Mouse (Mus musculus) ovary, postnatal 10 days (tissue): ENCODE data around the gene H2afy2.

Experiments
- DNase-seq: peaks from one replicate; pipeline ENCODE4 v3.0.0; 2022; ENCODE audit warnings: low spot score

Gene H2afy2

GRCm38 (mm10) chr10:61723271-61723670, 60.7 kb downstream of the H2afy2 start:
- DNase-seq: no peak

DNA sequence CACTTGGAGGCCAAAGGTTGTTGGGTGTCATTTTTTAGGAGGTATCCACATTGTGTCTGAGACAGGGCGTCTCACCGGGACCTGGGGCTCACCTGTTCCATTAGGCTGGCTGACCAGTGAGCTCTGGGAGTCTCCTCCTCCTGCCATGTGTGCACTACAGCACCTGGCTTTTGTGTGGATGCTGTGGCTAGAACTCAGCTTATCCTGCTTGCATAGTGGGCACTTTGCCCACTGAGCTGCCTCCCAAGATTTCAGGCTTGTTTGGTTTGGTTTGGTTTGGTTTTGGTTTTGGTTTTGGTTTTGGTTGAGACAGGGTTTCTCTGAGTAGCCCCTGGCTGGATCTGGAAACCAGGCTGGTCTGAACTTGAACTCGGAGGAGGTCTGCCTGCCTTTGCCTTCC, 61.7 kb downstream of the H2afy2 start:
- no peak for DNase-seq

DNA sequence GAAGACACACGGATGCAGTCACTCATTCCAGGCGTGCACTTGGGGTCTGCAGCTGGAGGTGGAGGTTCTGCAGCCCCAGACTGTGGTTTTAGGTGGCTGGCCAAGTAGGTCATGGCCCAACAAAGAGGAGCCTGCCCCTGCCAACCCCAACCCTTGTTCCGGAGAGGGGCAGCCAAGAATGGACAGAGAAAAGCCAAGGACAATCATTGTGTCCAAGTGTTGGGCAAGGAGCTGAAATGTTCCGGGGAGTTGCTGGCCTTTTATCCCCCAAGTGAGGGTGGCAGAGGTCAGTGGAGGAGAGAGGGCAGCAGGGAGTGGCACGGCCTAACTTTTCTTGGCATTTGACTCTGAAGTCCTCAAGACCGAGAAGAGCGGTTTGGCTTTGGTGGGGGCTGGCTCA, 63.6 kb downstream of the H2afy2 start:
- DNase-seq: no peak

DNA sequence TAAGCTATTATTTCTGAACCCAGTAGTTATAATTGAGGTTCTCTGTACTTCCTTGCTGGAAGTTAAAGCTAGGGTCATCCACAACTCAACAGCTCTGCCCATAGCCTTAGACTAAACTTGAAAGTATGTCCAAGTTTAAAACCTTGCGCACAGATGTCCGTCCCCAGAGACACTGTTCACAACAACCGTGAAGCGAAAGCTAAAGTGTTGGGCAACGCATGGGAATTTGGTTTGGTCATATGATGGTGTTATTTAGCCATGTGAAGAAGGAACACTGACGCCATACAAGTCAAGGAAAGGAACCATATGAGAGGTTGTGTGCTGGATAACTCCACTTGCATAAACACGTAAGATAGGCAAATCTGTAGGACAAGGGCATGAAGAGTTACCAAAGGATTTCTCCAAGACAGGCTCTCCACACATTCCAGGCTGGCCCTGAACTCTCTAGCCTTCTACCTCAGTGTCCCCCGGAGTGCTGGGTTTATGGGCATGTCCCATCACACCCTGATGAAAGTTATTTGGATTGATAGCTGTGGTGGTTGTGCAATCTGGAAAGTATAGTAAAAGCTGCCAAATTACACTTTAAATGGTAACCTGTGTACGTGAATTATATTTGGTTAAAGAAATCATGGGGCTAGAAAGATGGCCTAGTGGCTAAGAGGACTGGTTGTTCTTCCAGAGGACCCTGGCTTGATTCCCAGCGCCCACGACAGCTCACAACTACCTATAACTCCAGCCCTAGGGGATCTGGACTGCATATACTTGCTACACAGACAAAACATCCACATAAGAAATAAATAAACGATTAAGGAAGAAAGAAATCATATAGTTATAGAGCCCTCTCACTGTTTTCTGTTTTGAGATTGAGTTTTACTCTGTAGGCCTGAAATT, 66.3 kb downstream of the H2afy2 start:
- DNase-seq: no peak

DNA sequence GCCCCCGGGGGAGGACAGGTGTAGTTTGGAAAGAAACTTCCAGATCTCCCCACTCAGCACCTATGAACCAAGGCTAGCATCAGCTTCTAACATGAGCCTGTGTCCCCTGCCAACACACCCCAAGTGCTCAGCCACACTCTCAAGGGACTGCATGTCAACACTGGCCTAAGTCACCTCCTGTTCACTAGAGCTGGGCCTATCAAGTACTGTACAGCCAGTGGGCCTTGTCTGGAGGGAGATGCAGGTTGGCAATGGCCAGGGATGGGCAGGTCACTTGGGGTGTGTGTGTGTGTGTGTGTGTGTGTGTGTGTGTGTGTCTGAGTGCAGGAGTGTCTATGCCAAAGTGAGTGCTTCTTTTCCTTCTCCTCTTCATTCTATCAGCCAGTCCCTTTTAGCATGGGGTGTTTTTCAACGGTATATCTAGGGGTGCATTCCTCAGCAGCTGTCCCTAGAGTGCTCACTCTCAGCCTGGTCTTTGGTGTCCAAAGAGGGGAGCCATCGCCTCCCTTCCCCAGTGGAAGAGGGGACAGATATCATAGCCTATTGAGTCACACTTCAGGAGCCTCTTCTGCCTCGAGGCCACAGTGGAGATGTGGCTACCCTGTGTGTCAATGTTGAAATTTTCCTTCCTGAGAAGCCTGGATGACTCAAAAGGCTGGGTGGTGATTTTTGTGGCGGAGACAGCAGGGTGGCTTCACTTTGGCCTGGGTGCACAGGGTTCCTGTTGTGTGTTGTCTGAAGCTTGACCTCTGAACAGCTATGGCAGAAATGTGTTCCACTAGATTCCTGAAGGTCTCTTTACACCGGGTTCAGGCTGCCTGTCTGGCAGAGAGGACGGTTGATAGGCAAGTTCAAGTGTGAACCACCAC, 67.7 kb downstream of the H2afy2 start:
- no peak for DNase-seq

GRCm38 (mm10) chr10:61715462-61715837, 68.5 kb downstream of the H2afy2 start:
- no peak for DNase-seq

- DNase-seq: peak; percentile 11
These were observed 69.0 kb downstream of the H2afy2 start, which contains the start of gene Aifm2 for GRCm38 (mm10) chr10:61714771-61715461. Gene Aifm2, plus strand, starts transcription at chr10:61715263.

DNA sequence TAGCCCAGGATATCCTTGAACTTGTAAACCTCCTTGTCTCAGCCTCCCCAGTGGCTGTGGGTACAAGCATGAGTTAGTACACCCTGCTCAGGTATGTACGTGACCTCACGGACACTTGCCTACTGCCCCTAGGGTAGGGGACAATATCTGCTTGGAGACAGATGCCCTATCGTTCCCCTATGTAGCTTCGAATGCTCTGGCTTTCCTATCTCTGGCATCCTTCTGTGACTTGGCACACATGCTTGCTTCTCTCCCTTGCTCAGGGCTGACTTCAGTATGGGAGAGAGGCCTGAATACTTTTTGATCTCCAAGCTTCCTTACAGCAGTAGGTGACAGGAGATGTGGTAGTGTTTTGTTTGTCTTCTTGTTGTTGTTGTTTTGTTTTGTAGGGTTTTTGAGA, 69.8 kb downstream of the H2afy2 start:
- no peak for DNase-seq

- DNase-seq: no peak
These were observed 70.3 kb downstream of the H2afy2 start for GRCm38 (mm10) chr10:61713601-61714000.

GRCm38 (mm10) chr10:61706412-61707375, 77.3 kb downstream of the H2afy2 start:
- no peak for DNase-seq

- no peak for DNase-seq
These were observed 79.3 kb downstream of the H2afy2 start for GRCm38 (mm10) chr10:61704663-61705062.

GRCm38 (mm10) chr10:61697028-61697427, 86.9 kb downstream of the H2afy2 start:
- DNase-seq: no peak

DNA sequence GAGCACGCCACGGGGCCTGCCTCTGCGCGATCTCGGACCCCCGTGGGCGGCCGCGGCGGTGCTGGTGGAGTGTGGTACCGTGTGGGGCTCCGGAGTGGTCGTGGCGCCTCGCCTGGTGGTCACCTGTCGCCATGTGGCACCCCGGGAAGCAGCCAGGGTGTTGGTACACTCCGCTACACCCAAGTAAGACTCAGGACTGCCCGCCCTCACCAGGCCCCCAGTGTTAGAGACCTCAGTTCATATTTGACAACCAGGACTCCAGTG, 87.5 kb downstream of the H2afy2 start:
- no peak for DNase-seq

DNA sequence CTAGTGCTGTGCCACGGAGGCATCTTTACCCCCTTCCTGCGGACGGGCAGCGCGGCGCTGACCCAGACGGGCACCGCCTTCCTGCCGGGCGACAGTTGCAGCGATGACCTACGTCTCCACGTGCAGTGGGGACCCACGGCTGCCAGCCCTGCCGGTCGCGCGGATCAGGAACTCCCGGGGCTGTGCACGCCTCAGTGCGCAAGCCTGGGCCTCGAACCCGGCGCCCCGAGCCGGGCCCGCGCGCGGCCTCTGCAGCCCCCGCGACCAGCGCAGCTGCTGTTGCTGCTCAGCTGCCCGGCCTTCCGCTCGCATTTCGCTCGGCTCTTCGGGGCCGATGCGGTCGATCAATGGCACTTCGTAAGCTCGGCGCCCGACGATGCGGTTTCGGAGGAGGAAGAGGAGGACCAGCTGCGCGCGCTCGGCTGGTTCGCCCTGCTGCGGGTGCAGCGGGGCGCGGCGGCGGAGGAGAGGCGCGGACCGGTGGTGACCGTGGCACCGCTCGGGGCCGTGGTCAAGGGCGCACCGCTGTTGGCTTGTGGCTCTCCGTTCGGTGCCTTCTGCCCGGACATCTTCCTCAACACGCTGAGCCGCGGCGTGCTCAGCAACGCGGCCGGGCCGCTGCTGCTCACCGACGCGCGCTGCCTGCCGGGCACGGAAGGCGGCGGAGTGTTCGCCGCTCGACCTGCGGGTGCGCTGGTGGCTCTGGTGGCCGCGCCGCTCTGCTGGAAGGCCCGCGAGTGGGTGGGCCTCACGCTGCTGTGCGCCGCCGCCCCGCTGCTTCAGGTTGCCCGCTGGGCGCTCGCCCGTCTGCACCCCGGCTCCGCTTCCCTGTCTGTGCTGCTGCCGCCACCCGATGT, 88.0 kb downstream of the H2afy2 start:
- no peak for DNase-seq

DNA sequence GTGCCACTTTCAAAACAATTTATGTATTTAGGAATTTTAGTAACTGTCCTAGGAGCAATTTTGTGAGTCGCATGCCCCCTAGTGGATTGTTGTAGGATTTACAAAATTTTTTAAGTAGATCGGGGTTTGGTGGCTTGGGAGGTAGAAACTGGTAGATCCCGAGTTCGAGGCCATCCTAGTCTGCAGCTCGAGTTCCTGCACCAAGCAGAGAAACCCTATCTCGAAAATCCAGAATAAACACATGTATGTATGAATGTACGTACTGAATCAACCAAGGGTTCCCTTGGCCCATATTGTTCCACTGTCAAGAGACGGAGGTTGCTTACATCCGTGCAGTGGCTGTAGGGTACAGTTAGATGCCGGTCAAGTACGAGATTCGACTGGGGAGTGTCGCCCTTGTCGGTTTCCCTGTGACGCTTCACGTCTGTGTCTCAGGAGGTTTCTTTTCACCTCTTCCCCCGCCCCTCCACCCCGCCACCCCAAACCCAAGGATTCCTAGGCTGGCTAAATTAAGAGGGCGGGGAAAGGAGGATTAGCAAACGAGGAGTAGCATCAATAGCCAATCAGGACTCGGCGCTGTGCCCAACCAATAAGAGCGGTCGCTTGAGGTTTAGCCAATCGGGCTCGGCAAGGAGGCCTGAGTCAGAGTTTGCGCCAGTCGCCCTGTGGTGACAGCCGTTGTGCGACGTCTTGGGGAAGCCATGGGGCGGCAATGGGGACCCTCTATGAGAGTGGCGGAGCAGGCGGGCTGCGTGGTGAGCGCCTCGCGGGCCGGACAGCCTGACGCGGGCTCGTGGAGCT, 88.9 kb downstream of the H2afy2 start, which contains the start of gene Tysnd1:
TSS of gene Tysnd1 (plus strand) at position 645 of the 801 bp plus-strand sequence.
- peak; percentile 95 for DNase-seq

DNA sequence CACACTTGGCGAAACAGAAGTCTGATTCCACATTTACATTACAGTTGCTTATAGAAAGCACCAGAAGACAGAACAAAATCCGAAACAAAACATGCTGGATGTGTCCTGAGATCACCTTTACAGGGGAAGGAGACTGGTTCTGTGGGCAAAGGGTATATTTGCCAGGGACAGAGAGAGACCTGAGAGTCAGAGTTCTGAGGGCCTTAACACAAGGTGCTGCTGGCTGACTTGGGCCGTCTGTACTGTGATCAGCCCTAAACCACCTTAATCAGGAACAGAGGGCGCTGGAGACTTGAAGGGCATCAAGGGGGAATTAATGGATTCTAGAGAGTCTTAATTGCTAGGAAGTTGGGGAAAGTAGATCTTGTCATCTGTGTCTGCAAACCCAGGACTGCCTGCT, 90.4 kb downstream of the H2afy2 start:
- no peak for DNase-seq

GRCm38 (mm10) chr10:61689405-61689804, 94.5 kb downstream of the H2afy2 start:
- DNase-seq: no peak
